8 mouse cellular contexts compared by ENCODE assay signal in genomic region chr3:136833893-136834292, GRCm38 (mm10).
A peak's percentile ranks its signal among the peaks of the same experiment; 100 is the strongest.
DNase-seq lines count a peak whose midpoint lies in the region; ATAC-seq and TF ChIP-seq lines count a peak whose summit lies in the region.

No protein-coding gene starts in this region.

- ATAC-seq in hindbrain, embryonic 13.5 days (ENCODE audit: low FRiP score): peak; percentile 52; the same call in 1 of the 2 replicates
- ATAC-seq in erythroid progenitor cell, adult 5-6 weeks (replicated peaks; ENCODE audit: low FRiP score, poor library complexity, severe bottlenecking): no peak

- H3K27me3 ChIP-seq in kidney, adult 2 months (replicated peaks; ENCODE audit: control insufficient read depth, insufficient read depth, low read length): no peaks in the 10 kb centered on the region
- no peaks in the 10 kb centered on the region for H3K27me3 ChIP-seq in hindbrain, embryonic 13.5 days

- peak; percentile 17 for DNase-seq in kidney, adult 2 months
- DNase-seq in kidney, adult 11 months: no peak
- peak; percentile 57 for DNase-seq in cerebellum, adult 8-10 months
- DNase-seq in gastrocnemius, adult 2 months: peak; percentile 71
- peak; percentile 44 for DNase-seq in lung, postnatal 10 days
- no peak for DNase-seq in thymus, adult 18-20 months

- intact Hi-C loops in gastrocnemius, adult 2 months (cut with DNase I): no loop called here

- no peaks in the 10 kb centered on the region for H3K36me3 ChIP-seq in kidney, adult 2 months (ENCODE audit: control insufficient read depth, insufficient read depth, low read length)
- H3K36me3 ChIP-seq in hindbrain, embryonic 13.5 days: no peaks in the 10 kb centered on the region

- H3K9ac ChIP-seq in hindbrain, embryonic 13.5 days: 0 out of 2 replicates have a peak overlapping the region, but pooled peaks have one; percentile 25

- H3K9me3 ChIP-seq in hindbrain, embryonic 13.5 days: no peaks in the 10 kb centered on the region

- H3K27ac ChIP-seq in kidney, adult 2 months (ENCODE audit: insufficient read depth, low read depth, low read length): no peak overlapping the region
- peak overlapping the region; percentile 32 for H3K27ac ChIP-seq in gastrocnemius, adult 2 months
- peak overlapping the region; percentile 31 for H3K27ac ChIP-seq in hindbrain, embryonic 13.5 days

- no peak for TF ChIP-seq POLR2A in kidney, adult 2 months (IDR thresholded peaks at IDR 0.05; ENCODE audit: low read depth, low read length)

- H3K4me1 ChIP-seq in kidney, adult 2 months (ENCODE audit: control insufficient read depth, insufficient read depth, low read length): no peaks in the 10 kb centered on the region
- peaks cover 58% of the 10 kb centered on the region for H3K4me1 ChIP-seq in hindbrain, embryonic 13.5 days (replicated peaks)

- no peak overlapping the region for H3K4me3 ChIP-seq in kidney, adult 2 months (ENCODE audit: insufficient read depth, low read depth, low read length)
- no peak overlapping the region for H3K4me3 ChIP-seq in gastrocnemius, adult 2 months
- H3K4me3 ChIP-seq in hindbrain, embryonic 13.5 days: no peak overlapping the region

- TF ChIP-seq CTCF in kidney, adult 2 months (conservative IDR thresholded peaks at IDR 0.05; ENCODE audit: insufficient read depth, insufficient read length, low read depth, low read length): no peak
- TF ChIP-seq CTCF in gastrocnemius, adult 2 months (IDR thresholded peaks at IDR 0.05): no peak

- peak overlapping the region; percentile 22 for H3K4me2 ChIP-seq in hindbrain, embryonic 13.5 days

- 13% methylated on average over 5 of the region's 5 CpGs for WGBS in kidney, adult 2 months
- WGBS in hindbrain, embryonic 13.5 days: 7% methylated on average over 4 of the region's 5 CpGs

Comparison
In these comparisons a context has a peak if more than half of its experiments do, and no peak if none do; other contexts are left out.
1. DNase-seq: peak in kidney, adult 2 months (single experiment), cerebellum, adult 8-10 months (single experiment), gastrocnemius, adult 2 months (single experiment) and lung, postnatal 10 days (single experiment); none in kidney, adult 11 months (single experiment) and thymus, adult 18-20 months (0 of 2).